Comparison of ENCODE assay signal across 24 mouse cellular contexts in the genomic region with DNA sequence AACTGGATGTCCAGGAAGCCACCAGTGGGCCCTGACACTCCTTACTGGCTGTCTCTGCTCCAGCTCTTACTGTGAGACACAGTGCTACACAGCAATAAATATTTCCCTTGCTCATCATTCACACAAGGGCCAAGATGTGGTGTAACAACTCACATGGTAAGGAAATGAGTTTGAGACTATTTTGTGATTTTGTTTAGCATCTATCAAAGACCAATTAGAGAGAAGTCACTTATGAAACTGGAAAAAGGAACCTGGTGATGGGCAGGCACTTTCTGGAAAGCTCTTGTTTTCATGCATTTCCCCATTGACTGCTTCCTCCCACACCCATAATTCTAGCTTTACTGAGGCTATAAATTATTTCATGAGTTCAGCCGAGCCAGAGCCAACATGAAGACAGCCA. TPM values are rescaled to one million over a fixed set of nuclear protein-coding genes. Genes with fewer than 3 reads are reported as not detected.
DNase-seq lines count a peak whose midpoint lies in the region; ATAC-seq and TF ChIP-seq lines count a peak whose summit lies in the region.
"Had no signal": no experiment of that assay in that cellular context is flagged by ENCODE, and none has a peak within 500 bp of the region (broad histone marks: within the 10 kb centered on the region; RNA-seq: fewer than 3 reads in every experiment).

Gene Wfdc17, plus strand, starts transcription at position 287 of the 400 bp plus-strand sequence.

- no peak for TF ChIP-seq CTCF in heart, adult 2 months (IDR thresholded peaks at IDR 0.05)
- TF ChIP-seq CTCF in thymus, adult 2 months (IDR thresholded peaks at IDR 0.05; ENCODE audit: borderline replicate concordance, control insufficient read depth, extremely low read depth, insufficient read depth, low read length, poor library complexity) = no peak

- peak; percentile 83 for DNase-seq in heart, adult 11 months
- DNase-seq in heart, adult 2 months = no peak
- DNase-seq in thymus, adult 2 months = no peak
- DNase-seq in thymus, postnatal 14 days = no peak
- no peak for DNase-seq in embryo, embryonic 11 days
- no peak for DNase-seq in gastrocnemius, postnatal 36 days
- DNase-seq: adrenal gland, postnatal 36 days; cerebellum, adult 8-10 months; heart, postnatal 36 days; lung, postnatal 4 days; right cerebral cortex, postnatal 25 days; thymus, postnatal 4 days had no signal

- no peak for TF ChIP-seq EP300 in heart, adult 2 months (IDR thresholded peaks at IDR 0.05; ENCODE audit: insufficient read depth, low read depth, low read length)

- no peaks in the 10 kb centered on the region for H3K27me3 ChIP-seq in heart, adult 2 months (ENCODE audit: control insufficient read depth, insufficient read depth, low read length)
- no peaks in the 10 kb centered on the region for H3K27me3 ChIP-seq in thymus, adult 2 months (ENCODE audit: control insufficient read depth, insufficient read depth, low read length)
- H3K27me3 ChIP-seq: forebrain, embryonic 13.5 days; hindbrain, embryonic 15.5 days; intestine, embryonic 15.5 days; midbrain, embryonic 12.5 days had no signal

- H3K27ac ChIP-seq in heart, adult 2 months = no peak within 1 kb of the TSS
- no peak within 1 kb of the TSS for H3K27ac ChIP-seq in thymus, adult 2 months (ENCODE audit: control insufficient read depth, insufficient read depth, low read length)
- H3K27ac ChIP-seq: forebrain, embryonic 13.5 days; hindbrain, embryonic 15.5 days; intestine, embryonic 15.5 days; limb, embryonic 10.5 days; liver, embryonic 14.5 days; midbrain, embryonic 12.5 days had no signal

- no peak within 1 kb of the TSS for H3K4me3 ChIP-seq in heart, adult 2 months
- H3K4me3 ChIP-seq in thymus, adult 2 months (ENCODE audit: control insufficient read depth, insufficient read depth, low read length) = no peak within 1 kb of the TSS
- H3K4me3 ChIP-seq: forebrain, embryonic 13.5 days; hindbrain, embryonic 15.5 days; intestine, embryonic 15.5 days; limb, embryonic 10.5 days; midbrain, embryonic 12.5 days; myocyte had no signal

- no peaks in the 10 kb centered on the region for H3K36me3 ChIP-seq in heart, adult 2 months (ENCODE audit: control insufficient read depth, insufficient read depth, low read length)
- H3K36me3 ChIP-seq in thymus, adult 2 months (ENCODE audit: control insufficient read depth, insufficient read depth, low read length) = no peaks in the 10 kb centered on the region
- H3K36me3 ChIP-seq: hindbrain, embryonic 15.5 days; intestine, embryonic 15.5 days; limb, embryonic 10.5 days; midbrain, embryonic 12.5 days had no signal

- TF ChIP-seq POLR2A in heart, adult 2 months (IDR thresholded peaks at IDR 0.05; ENCODE audit: insufficient read depth, low read depth, low read length) = no peak
- TF ChIP-seq POLR2A in thymus, adult 2 months (IDR thresholded peaks at IDR 0.05; ENCODE audit: control insufficient read depth, extremely low read depth, insufficient read depth, low read length, poor library complexity) = no peak

- peak; percentile 91 for ATAC-seq in granulocyte monocyte progenitor cell, adult 5-6 weeks (replicated peaks; ENCODE audit: poor library complexity, severe bottlenecking)
- ATAC-seq in neutrophil, adult 5-6 weeks (ENCODE audit: extremely low read depth, insufficient number of reproducible peaks, low FRiP score, poor library complexity, severe bottlenecking) = 0 out of 2 replicates have a peak, but pooled peaks have one; percentile 37
- ATAC-seq: forebrain, embryonic 13.5 days; intestine, embryonic 15.5 days had no signal

- intact Hi-C loops in heart, adult 2 months (cut with DNase I) = loop anchor here (1.0 kb wide), 1 partner anchor 16 kb away; no protein-coding TSS in a partner anchor
- intact Hi-C loops in gastrocnemius, postnatal 36 days (cut with DNase I) = loop anchor here (1.0 kb wide), 1 partner anchor 16 kb away; no protein-coding TSS in a partner anchor

- no peaks in the 10 kb centered on the region for H3K79me2 ChIP-seq in heart, adult 2 months (replicated peaks; ENCODE audit: control insufficient read depth, insufficient read depth, low read length)

- WGBS in heart, adult 2 months = 46% methylated on average over 1 of the region's 1 CpGs
- WGBS in thymus, adult 2 months = 16% methylated on average over 1 of the region's 1 CpGs

- no peak within 1 kb of the TSS for H3K9ac ChIP-seq in heart, adult 2 months (ENCODE audit: low read depth, low read length)
- H3K9ac ChIP-seq: forebrain, embryonic 13.5 days; hindbrain, embryonic 15.5 days; intestine, embryonic 15.5 days; liver, embryonic 14.5 days; midbrain, embryonic 12.5 days had no signal

- H3K4me1 ChIP-seq in heart, adult 2 months (ENCODE audit: control insufficient read depth, insufficient read depth, low read length) = no peaks in the 10 kb centered on the region
- no peaks in the 10 kb centered on the region for H3K4me1 ChIP-seq in thymus, adult 2 months (replicated peaks; ENCODE audit: control insufficient read depth, insufficient read depth, low read length)
- H3K4me1 ChIP-seq: forebrain, embryonic 13.5 days; hindbrain, embryonic 15.5 days; intestine, embryonic 15.5 days; limb, embryonic 10.5 days; midbrain, embryonic 12.5 days had no signal

RNA-seq across cellular contexts. Expression of gene Wfdc17, which starts in this region (rescaled TPM):
- 1 to 10 TPM; 4.3 to 4.5 TPM for total RNA-seq in heart, adult 2 months (2021)
- polyA plus RNA-seq in heart, adult 2 months (2012; rRNA removed) = 7.1 and 9.0 TPM in 2 replicates
- 14.8 and 44.4 TPM in 2 replicates for polyA plus RNA-seq in thymus, adult 2 months (2012; rRNA removed)
- total RNA-seq in granulocyte monocyte progenitor cell, adult 5-6 weeks (2014; fragmentation: Nextera tagmentation) = 8.9 TPM in 1 of 2 replicates, not detected in the other
- total RNA-seq in granulocyte monocyte progenitor cell, adult 5-6 weeks (2017) = 1.2 TPM in 1 of 2 replicates, not detected in the other
- 160 TPM in 2 replicates for total RNA-seq in neutrophil, adult 5-6 weeks (2017)
- 1 to 10 TPM in 1 of 2 experiments, not detected in 1; 1.1 TPM for total RNA-seq in gastrocnemius, postnatal 36 days (2021)
- total RNA-seq: layer of hippocampus, postnatal 10 days; MEL had no signal
- polyA plus RNA-seq: forebrain, embryonic 13.5 days; myocyte; neural tube, embryonic 14.5 days had no signal

Comparison
In these comparisons a context has a peak if more than half of its experiments do, and no peak if none do; other contexts are left out.
1. RNA of gene Wfdc17 (total RNA-seq): 160 TPM in neutrophil, adult 5-6 weeks; 4.3 to 4.5 TPM in heart, adult 2 months, 1.1 TPM in gastrocnemius, postnatal 36 days and 1.2 to 8.9 TPM in granulocyte monocyte progenitor cell, adult 5-6 weeks; every median in the first group is over 10 times any median in the second.